Mouse (Mus musculus) ovary, postnatal 36 days (tissue): ENCODE measurements at regions not wholly inside any gene's neighbourhood (a gene's known extent, or its start where the extent isn't known, plus 50 kb on each side); places are given as distances from the start of the nearest gene placed in this dataset.

ENCODE experiments used
- DNase-seq: peaks from one replicate; pipeline ENCODE4 v3.0.0; 2022; ENCODE audit warnings: low spot score, mixed read lengths

- no peak for DNase-seq
Measured at GRCm38 (mm10) chr11:82588744-82589143, 175.4 kb downstream of the Cct6b start.

DNA sequence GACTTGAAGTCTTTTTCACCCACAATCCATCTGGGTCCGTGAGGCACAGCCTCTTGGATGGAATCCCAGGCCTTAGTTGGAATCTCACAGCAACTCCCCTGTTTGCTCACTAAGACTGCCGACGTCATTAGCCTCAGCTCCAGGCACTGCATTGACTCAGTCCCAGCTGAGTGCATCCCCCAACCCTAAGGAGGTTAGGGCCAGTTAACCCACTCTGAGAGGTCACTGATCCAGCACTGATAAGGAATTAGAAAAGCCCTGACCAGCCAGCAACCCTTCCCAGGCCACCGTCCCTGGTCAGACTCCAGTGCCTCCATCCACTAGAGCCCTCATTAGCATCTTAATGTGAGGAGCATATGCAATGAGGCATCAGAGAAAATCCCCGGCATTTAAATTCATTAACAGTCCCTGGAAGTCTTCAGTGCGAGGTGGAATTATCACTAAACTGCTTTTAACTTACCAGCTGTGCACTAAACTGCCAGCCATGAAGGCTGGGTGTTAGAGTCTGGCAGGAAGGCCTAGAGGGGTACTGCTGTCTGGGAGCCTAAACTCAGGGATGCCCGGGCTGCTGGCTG lies 184.2 kb downstream of the Cct6b start:
- no peak for DNase-seq

GRCm38 (mm10) chr11:82576019-82576418 lies 187.3 kb downstream of the Tmem132e start:
- no peak for DNase-seq

GRCm38 (mm10) chr11:82573126-82573525 lies 184.4 kb downstream of the Tmem132e start:
- no peak for DNase-seq

- no peak for DNase-seq
Measured at GRCm38 (mm10) chr11:82571525-82571924, 182.8 kb downstream of the Tmem132e start.

- no peak for DNase-seq
Measured at GRCm38 (mm10) chr11:82569819-82570218, 181.1 kb downstream of the Tmem132e start.

DNA sequence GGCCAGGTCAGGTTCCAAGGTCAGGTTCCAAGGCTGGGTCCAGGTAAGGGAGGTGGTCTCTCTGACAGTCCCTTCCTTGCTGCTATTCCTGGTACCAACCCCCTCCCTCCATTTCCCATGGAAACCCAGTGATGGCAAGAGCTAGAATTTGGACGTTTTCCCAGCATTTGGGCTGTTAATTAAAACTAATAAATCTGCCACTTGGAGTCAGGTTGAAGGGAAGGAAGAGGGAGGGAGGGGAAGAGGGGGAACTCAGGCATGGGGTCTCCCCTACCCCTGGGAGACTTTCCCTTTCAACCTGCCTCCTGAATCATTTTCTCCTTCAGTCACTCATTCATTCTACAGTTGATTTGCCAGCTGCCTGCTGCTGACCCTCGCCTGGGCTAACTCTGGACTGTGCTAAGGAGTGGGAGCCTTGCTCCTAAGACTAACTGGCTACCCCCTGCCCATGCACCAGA lies 179.5 kb downstream of the Tmem132e start:
- no peak for DNase-seq

- no peak for DNase-seq
Measured at GRCm38 (mm10) chr11:82567014-82567685, 178.4 kb downstream of the Tmem132e start.

DNA sequence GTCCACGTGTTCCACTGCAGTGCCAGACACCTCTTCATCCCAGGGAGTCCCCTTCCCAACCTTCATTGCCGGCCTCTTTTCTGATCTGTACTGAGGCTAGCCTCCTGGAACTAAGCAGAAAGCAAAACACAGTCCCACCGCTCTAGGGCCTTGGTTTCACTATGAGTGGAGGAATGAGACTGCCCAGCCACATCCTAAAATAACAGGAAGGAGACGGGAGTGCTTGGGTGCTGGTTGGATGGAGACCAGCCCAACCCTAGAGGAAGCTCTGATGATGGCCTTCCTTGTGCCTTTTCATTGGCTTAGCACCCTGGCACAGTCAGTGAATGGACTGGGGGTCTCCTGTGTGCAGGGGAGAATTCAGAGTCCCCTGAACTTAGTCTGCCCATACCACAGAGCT lies 177.4 kb downstream of the Tmem132e start:
- DNase-seq, result no peak

GRCm38 (mm10) chr11:82564181-82564580 lies 175.5 kb downstream of the Tmem132e start:
- DNase-seq, result no peak

- DNase-seq, result no peak
Measured at GRCm38 (mm10) chr11:82542028-82542427, 153.3 kb downstream of the Tmem132e start.

DNA sequence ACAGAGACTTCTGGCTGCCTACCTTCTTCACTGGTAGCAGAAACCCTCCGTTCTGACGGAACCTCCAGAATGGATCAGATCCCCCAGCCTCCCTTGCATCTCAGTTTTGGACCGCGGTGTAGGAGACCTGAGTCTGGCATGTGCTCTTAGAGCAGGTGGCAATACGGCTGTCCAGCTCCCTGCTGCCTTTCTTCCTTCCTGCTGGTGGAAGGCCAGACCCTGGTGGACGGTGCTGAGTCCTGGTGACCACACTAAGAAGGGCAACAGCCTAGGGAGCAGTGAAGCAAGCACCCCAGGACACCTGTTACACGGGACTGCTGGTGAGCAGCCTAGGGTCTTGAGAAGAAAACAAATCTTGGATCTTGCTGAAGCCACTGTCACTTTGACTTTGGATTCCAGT lies 152.7 kb downstream of the Tmem132e start:
- DNase-seq, result no peak

DNA sequence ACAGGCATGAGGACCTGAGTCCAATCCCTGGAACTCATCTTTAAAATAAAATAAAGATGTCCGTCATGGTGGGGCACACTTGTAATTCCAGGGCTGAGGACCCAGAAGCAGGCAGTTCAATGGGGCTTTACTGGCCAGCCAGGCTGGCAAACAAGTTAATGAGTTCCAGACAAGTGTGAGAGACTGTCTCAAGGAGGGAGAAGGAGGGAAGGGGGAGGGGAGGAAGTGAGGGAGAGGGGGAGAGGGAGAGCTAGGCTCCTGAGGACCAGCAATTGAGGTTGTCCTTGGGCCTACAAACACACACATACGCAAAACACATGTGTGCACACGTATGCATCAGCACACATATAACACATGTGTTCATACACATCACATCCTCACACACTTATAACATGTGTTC lies 149.2 kb downstream of the Tmem132e start:
- no peak for DNase-seq

- no peak for DNase-seq
Measured at GRCm38 (mm10) chr11:82523200-82523802, 134.6 kb downstream of the Tmem132e start.

DNA sequence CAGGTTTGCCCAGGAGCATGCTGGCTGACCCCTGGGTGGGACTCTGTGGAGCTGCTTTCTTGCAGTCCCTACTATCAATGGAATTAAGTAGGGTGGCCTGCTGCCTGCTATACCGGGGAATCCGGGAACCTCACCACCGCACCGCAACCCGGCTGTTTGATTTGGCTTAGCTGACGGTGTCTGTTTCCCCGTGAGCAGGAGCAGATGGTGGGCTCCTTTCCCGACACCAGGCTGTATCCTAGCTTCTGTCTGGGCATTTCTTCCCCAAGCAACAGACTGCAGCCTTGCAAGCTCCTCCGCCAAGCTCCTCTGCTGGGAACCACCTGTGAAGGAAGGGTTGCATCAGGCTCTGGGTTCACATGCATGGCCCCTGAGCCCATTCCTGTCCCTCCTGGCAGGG lies 132.7 kb downstream of the Tmem132e start:
- no peak for DNase-seq

- no peak for DNase-seq
Measured at GRCm38 (mm10) chr11:82518691-82519090, 130.0 kb downstream of the Tmem132e start.

GRCm38 (mm10) chr11:82514526-82515144 lies 125.9 kb downstream of the Tmem132e start:
- no peak for DNase-seq

GRCm38 (mm10) chr11:82508564-82508963 lies 119.9 kb downstream of the Tmem132e start:
- no peak for DNase-seq
